Mouse (Mus musculus) testis, adult 2 months (tissue): Measurements from ENCODE around the gene Casp4. TPM values are rescaled to one million over a fixed set of nuclear protein-coding genes. Genes with fewer than 3 reads are reported as not detected.

Source experiments
- H3K27ac ChIP-seq: fragments of 200-500 bp; 2 replicates; pipeline ENCODE4 v1.5.1; 2012; ENCODE audit warnings: low read depth, low read length; ENCODE audit not compliant: control insufficient read depth, insufficient read depth
- H3K27me3 ChIP-seq: fragments of 200-500 bp; 2 replicates; pipeline ENCODE4 v1.6.1; 2012; ENCODE audit warnings: mild to moderate bottlenecking, low read length, moderate library complexity; ENCODE audit not compliant: control insufficient read depth, insufficient read depth
- H3K36me3 ChIP-seq: fragments of 200-500 bp; 2 replicates; pipeline ENCODE4 v1.6.1; 2012; ENCODE audit warnings: mild to moderate bottlenecking, low read length; ENCODE audit not compliant: control insufficient read depth, insufficient read depth
- H3K4me1 ChIP-seq: fragments of 200-500 bp; 2 replicates; pipeline ENCODE4 v1.6.1; 2012; ENCODE audit warnings: low read length; ENCODE audit not compliant: control insufficient read depth, insufficient read depth
- H3K4me3 ChIP-seq: fragments of 200-500 bp; 2 replicates; pipeline ENCODE4 v1.5.1; 2012; ENCODE audit warnings: low read depth, mild to moderate bottlenecking, low read length, moderate library complexity, mixed read lengths; ENCODE audit not compliant: control insufficient read depth
- CTCF ChIP-seq: fragments of 200-500 bp; IDR thresholded peaks from 2 replicates; pipeline ENCODE4 v1.5.1; 2012; ENCODE audit warnings: low read depth, mild to moderate bottlenecking, inconsistent platforms, low read length, moderate library complexity; ENCODE audit not compliant: control insufficient read depth, insufficient read depth, insufficient replicate concordance
- POLR2A ChIP-seq: fragments of 200-500 bp; IDR thresholded peaks from 2 replicates; pipeline ENCODE4 v1.6.1; 2012; ENCODE audit warnings: low read depth, mild to moderate bottlenecking, inconsistent platforms, low read length, moderate library complexity; ENCODE audit not compliant: control insufficient read depth
- polyA plus RNA-seq: library from polyadenylated mRNA; depleted of rRNA; stranded (reverse); fragments of >200 nt; gene quantifications from 2 replicates; pipeline ENCODE4 v1.2.3, GENCODE M21; 2012; rRNA removed

Gene Casp4
- 0.07 TPM in 1 of 2 replicates, not detected in the other for polyA plus RNA-seq

GRCm38 (mm10) chr9:5308561-5308960, at the start of gene Casp4:
TSS of gene Casp4 (plus strand) at chr9:5308828.
- no peak for TF ChIP-seq CTCF
- no peak for TF ChIP-seq POLR2A
- H3K27me3 ChIP-seq = no peaks in the 10 kb centered on the region
- H3K4me3 ChIP-seq = no peak within 1 kb of the TSS
- H3K27ac ChIP-seq = no peak within 1 kb of the TSS
- H3K36me3 ChIP-seq = no peaks in the 10 kb centered on the region
- H3K4me1 ChIP-seq = no peaks in the 10 kb centered on the region

DNA sequence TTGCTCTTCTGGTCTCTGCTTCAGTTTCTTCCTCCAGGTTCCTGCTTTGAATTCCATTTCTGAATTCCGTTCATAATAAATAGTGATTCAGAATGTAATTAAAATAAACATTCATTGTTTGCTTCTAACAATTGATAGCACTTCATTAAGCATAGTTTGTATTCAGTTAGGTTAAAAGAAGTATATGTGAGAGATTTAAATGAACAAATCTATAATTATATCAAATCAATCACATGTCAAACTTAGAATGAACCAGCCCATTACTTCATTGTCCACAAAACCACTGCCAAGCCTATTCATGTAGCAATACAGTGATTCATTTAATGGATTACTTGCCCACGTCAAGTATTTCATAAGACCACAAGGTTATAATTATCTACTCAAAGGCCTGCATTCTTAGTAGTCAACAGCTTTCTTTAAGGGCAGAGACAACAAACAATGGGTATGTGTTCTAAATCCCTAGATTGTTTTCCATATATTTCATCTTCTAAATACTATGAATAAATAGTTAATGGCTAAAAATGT, 44.6 kb upstream of the Casp4 start:
- Histone ChIP-seq H3K36me3 (no peaks in the 10 kb centered on the region), H3K27ac (no peak overlapping the region), H3K4me1 (no peaks in the 10 kb centered on the region), H3K4me3 (no peak overlapping the region), H3K27me3 (no peaks in the 10 kb centered on the region)
- TF ChIP-seq POLR2A (no peak), CTCF (no peak)

- H3K4me3 ChIP-seq = no peak overlapping the region
- no peak for TF ChIP-seq CTCF
- TF ChIP-seq POLR2A = no peak
- H3K27ac ChIP-seq = no peak overlapping the region
- H3K27me3 ChIP-seq = no peaks in the 10 kb centered on the region
- H3K36me3 ChIP-seq = no peaks in the 10 kb centered on the region
- no peaks in the 10 kb centered on the region for H3K4me1 ChIP-seq
Observed at GRCm38 (mm10) chr9:5270274-5270673, 38.4 kb upstream of the Casp4 start.

DNA sequence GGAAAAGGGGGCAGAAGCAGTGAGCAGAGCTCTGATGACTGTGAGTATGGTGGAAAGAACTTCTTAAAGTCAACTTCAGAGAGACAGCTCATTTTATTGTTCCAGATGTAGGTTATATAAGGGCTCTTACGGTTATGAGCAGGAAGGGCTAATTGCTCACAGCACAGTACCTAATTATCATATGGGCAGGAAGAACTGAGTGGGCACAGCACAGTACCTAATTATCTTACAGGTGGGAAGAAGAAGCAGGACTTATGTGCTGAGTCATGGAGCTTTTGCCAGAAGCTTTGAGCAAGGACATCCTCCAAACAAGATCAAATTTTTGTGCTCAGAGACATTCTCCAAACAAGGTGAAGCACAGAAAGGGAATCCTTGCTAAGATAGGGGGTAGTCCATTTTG, 37.7 kb upstream of the Casp4 start:
- H3K36me3 ChIP-seq = no peaks in the 10 kb centered on the region
- H3K4me3 ChIP-seq = no peak overlapping the region
- H3K27ac ChIP-seq = no peak overlapping the region
- no peaks in the 10 kb centered on the region for H3K27me3 ChIP-seq
- TF ChIP-seq POLR2A = no peak
- TF ChIP-seq CTCF = no peak
- H3K4me1 ChIP-seq = no peaks in the 10 kb centered on the region

GRCm38 (mm10) chr9:5271334-5271845, 37.2 kb upstream of the Casp4 start:
- no peaks in the 10 kb centered on the region for H3K4me1 ChIP-seq
- H3K4me3 ChIP-seq = no peak overlapping the region
- no peak overlapping the region for H3K27ac ChIP-seq
- H3K27me3 ChIP-seq = no peaks in the 10 kb centered on the region
- H3K36me3 ChIP-seq = no peaks in the 10 kb centered on the region
- TF ChIP-seq CTCF (no peak), POLR2A (no peak)

DNA sequence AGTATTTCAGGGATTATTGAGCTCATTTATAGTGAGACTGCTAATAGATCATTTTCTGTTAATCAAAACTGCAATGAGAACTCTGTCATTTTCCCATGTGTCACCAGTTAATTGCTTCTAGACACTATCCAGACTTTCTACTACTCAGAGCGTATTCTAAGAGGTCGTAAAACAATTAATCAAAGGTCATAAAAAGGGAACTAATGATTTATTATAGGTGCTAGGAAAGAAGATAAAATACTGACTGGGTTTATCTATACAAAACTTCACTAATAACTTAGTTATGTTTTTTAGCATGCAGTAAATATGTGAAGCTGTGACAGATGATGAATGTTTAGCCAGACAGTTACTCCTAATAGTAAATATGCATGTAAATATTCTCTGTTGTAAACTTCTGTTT, 22.6 kb upstream of the Casp4 start:
- no peak overlapping the region for H3K4me3 ChIP-seq
- H3K4me1 ChIP-seq = no peaks in the 10 kb centered on the region
- TF ChIP-seq CTCF = no peak
- TF ChIP-seq POLR2A = no peak
- no peaks in the 10 kb centered on the region for H3K36me3 ChIP-seq
- H3K27ac ChIP-seq = no peak overlapping the region
- H3K27me3 ChIP-seq = no peaks in the 10 kb centered on the region

DNA sequence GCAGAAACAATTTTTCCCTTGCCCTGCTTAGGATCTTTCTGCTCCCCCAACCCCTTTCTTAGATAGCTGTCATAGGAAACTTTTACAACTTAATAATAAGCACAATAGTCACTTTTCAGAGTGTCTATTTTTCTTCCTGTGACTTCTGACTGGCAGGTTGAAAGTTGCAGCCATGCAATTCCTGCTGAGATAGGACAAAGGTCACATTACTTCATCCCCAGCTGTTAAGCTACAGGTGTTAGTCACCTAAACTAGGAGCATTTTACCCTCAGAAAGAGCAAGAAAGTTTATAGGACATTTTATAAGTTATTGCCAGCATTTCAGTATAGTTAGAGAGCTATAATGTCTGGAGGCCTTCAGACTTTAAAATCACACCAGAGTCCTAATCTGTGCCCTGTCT, 22.0 kb upstream of the Casp4 start:
- no peaks in the 10 kb centered on the region for H3K27me3 ChIP-seq
- H3K4me1 ChIP-seq = no peaks in the 10 kb centered on the region
- no peak overlapping the region for H3K4me3 ChIP-seq
- no peaks in the 10 kb centered on the region for H3K36me3 ChIP-seq
- H3K27ac ChIP-seq = no peak overlapping the region
- TF ChIP-seq CTCF (no peak), POLR2A (no peak)
